Mouse (Mus musculus): ENCODE results near the gene Timm23.
"Not testable (repeated sequence)": the region's sequence is repeated elsewhere in the genome, so short reads cannot be mapped to it uniquely, and the experiment has no call there.

The Timm23 gene

GRCm38 (mm10) chr14:32164173-32165051 lies 37.3 kb downstream of the Timm23 start:
- no peak for DNase-seq

GRCm38 (mm10) chr14:32163203-32163888 lies 38.4 kb downstream of the Timm23 start:
- DNase-seq: no peak

GRCm38 (mm10) chr14:32162231-32162630 lies 39.5 kb downstream of the Timm23 start:
- no peak for DNase-seq

- DNase-seq: no peak
Measured at GRCm38 (mm10) chr14:32161090-32161885, 40.4 kb downstream of the Timm23 start.

- no peak for DNase-seq
Measured at GRCm38 (mm10) chr14:32160563-32160962, 41.1 kb downstream of the Timm23 start.

- peak; percentile 99 for DNase-seq
Measured at GRCm38 (mm10) chr14:32159690-32160246, 41.9 kb downstream of the Timm23 start, which contains the start of gene Ncoa4. Gene Ncoa4 (plus strand): TSS chr14:32159865.

- DNase-seq: peak; percentile 9 to 35
Measured at GRCm38 (mm10) chr14:32159150-32159670, 42.5 kb downstream of the Timm23 start.

- DNase-seq: no peak
Measured at GRCm38 (mm10) chr14:32154758-32155157, 46.9 kb downstream of the Timm23 start.

GRCm38 (mm10) chr14:32153156-32153555 lies 48.5 kb downstream of the Timm23 start:
- DNase-seq: no peak

- no peak for DNase-seq
Measured at GRCm38 (mm10) chr14:32152243-32152965, 49.3 kb downstream of the Timm23 start.

GRCm38 (mm10) chr14:32150872-32151271 lies 50.8 kb downstream of the Timm23 start:
- no peak for DNase-seq

GRCm38 (mm10) chr14:32146578-32146977 lies 55.1 kb downstream of the Timm23 start:
- DNase-seq: no peak

- peak; percentile 11 to 27 for DNase-seq
Measured at GRCm38 (mm10) chr14:32145809-32146511, 55.7 kb downstream of the Timm23 start.

GRCm38 (mm10) chr14:32145401-32145800 lies 56.3 kb downstream of the Timm23 start:
- DNase-seq: peak in 1 of 2 experiments; percentile 6

- DNase-seq: no peak
Measured at GRCm38 (mm10) chr14:32144734-32145133, 57.0 kb downstream of the Timm23 start.

GRCm38 (mm10) chr14:32141723-32142122 lies 60.0 kb downstream of the Timm23 start, which contains the start of gene Msmb:
Gene Msmb (plus strand): TSS chr14:32142023.
- no peak for DNase-seq

GRCm38 (mm10) chr14:32140359-32140965 lies 61.2 kb downstream of the Timm23 start:
- no peak for DNase-seq

GRCm38 (mm10) chr14:32136467-32136866 lies 65.2 kb downstream of the Timm23 start:
- not testable (repeated sequence) for DNase-seq

- DNase-seq: no peak
Measured at GRCm38 (mm10) chr14:32134293-32134692, 67.4 kb downstream of the Timm23 start.

GRCm38 (mm10) chr14:32131836-32132235 lies 69.9 kb downstream of the Timm23 start:
- DNase-seq: no peak

Data from kidney, postnatal 4 days (tissue).